Mouse (Mus musculus): ENCODE measurements around the gene Sec1. TPM values are rescaled to one million over a fixed set of nuclear protein-coding genes. Genes with fewer than 3 reads are reported as not detected.
"Not testable (repeated sequence)": the region's sequence is repeated elsewhere in the genome, so short reads cannot be mapped to it uniquely, and the experiment has no call there.

Gene Sec1
- polyA plus RNA-seq, 1 experiment: not detected

- no peaks in the 10 kb centered on the region for H3K36me3 ChIP-seq (ENCODE audit: control insufficient read depth)
- H3K9me3 ChIP-seq (ENCODE audit: control insufficient read depth, low read length): no peaks in the 10 kb centered on the region
- H3K4me1 ChIP-seq (ENCODE audit: control insufficient read depth): peaks cover 5% of the 10 kb centered on the region
- no peaks in the 10 kb centered on the region for H3K27me3 ChIP-seq (ENCODE audit: control insufficient read depth)
- TF ChIP-seq TAL1 (IDR thresholded peaks at IDR 0.05; ENCODE audit: low read length): no peak
- no peak for TF ChIP-seq GATA1 (IDR thresholded peaks at IDR 0.05; ENCODE audit: low read length)
- no peak overlapping the region for H3K4me3 ChIP-seq (replicated peaks)
Observed at GRCm38 (mm10) chr7:45654424-45655047, 39.7 kb downstream of the Sec1 start.

- H3K4me3 ChIP-seq (replicated peaks); H3K9me3 ChIP-seq (ENCODE audit: control insufficient read depth, low read length); H3K36me3 ChIP-seq (ENCODE audit: control insufficient read depth); H3K4me1 ChIP-seq (ENCODE audit: control insufficient read depth); H3K27me3 ChIP-seq (ENCODE audit: control insufficient read depth): not testable (repeated sequence)
Observed at GRCm38 (mm10) chr7:45650484-45650883, 43.7 kb downstream of the Sec1 start.

- peaks cover 2% of the 10 kb centered on the region for H3K4me1 ChIP-seq (ENCODE audit: control insufficient read depth)
- TF ChIP-seq TAL1 (IDR thresholded peaks at IDR 0.05; ENCODE audit: low read length) (no peak), GATA1 (IDR thresholded peaks at IDR 0.05; ENCODE audit: low read length) (no peak)
- H3K4me3 ChIP-seq (replicated peaks): no peak overlapping the region
- H3K9me3 ChIP-seq (ENCODE audit: control insufficient read depth, low read length): no peaks in the 10 kb centered on the region
- H3K27me3 ChIP-seq (ENCODE audit: control insufficient read depth): peaks cover 10% of the 10 kb centered on the region
- no peaks in the 10 kb centered on the region for H3K36me3 ChIP-seq (ENCODE audit: control insufficient read depth)
Observed at GRCm38 (mm10) chr7:45649351-45649750, 44.9 kb downstream of the Sec1 start.

GRCm38 (mm10) chr7:45646671-45647070, 47.5 kb downstream of the Sec1 start:
- Histone ChIP-seq H3K4me1 (ENCODE audit: control insufficient read depth) (peaks cover 16% of the 10 kb centered on the region), H3K27me3 (ENCODE audit: control insufficient read depth) (peaks cover 28% of the 10 kb centered on the region), H3K36me3 (ENCODE audit: control insufficient read depth) (no peaks in the 10 kb centered on the region), H3K9me3 (ENCODE audit: control insufficient read depth, low read length) (no peaks in the 10 kb centered on the region), H3K4me3 (replicated peaks) (no peak overlapping the region)
- TF ChIP-seq GATA1 (IDR thresholded peaks at IDR 0.05; ENCODE audit: low read length) (no peak), TAL1 (IDR thresholded peaks at IDR 0.05; ENCODE audit: low read length) (no peak)

- TF ChIP-seq TAL1 (IDR thresholded peaks at IDR 0.05; ENCODE audit: low read length) (no peak), GATA1 (IDR thresholded peaks at IDR 0.05; ENCODE audit: low read length) (no peak)
- peaks cover 30% of the 10 kb centered on the region for H3K27me3 ChIP-seq (ENCODE audit: control insufficient read depth)
- no peaks in the 10 kb centered on the region for H3K9me3 ChIP-seq (ENCODE audit: control insufficient read depth, low read length)
- H3K4me3 ChIP-seq (replicated peaks): no peak overlapping the region
- peaks cover 16% of the 10 kb centered on the region for H3K4me1 ChIP-seq (ENCODE audit: control insufficient read depth)
- H3K36me3 ChIP-seq (ENCODE audit: control insufficient read depth): no peaks in the 10 kb centered on the region
Observed at GRCm38 (mm10) chr7:45645591-45645971, 48.6 kb downstream of the Sec1 start.

GRCm38 (mm10) chr7:45644872-45645590, 49.2 kb downstream of the Sec1 start:
- H3K27me3 ChIP-seq (ENCODE audit: control insufficient read depth): peaks cover 30% of the 10 kb centered on the region
- H3K9me3 ChIP-seq (ENCODE audit: control insufficient read depth, low read length): no peaks in the 10 kb centered on the region
- TF ChIP-seq GATA1 (IDR thresholded peaks at IDR 0.05; ENCODE audit: low read length): no peak
- no peak for TF ChIP-seq TAL1 (IDR thresholded peaks at IDR 0.05; ENCODE audit: low read length)
- no peaks in the 10 kb centered on the region for H3K36me3 ChIP-seq (ENCODE audit: control insufficient read depth)
- H3K4me3 ChIP-seq (replicated peaks): no peak overlapping the region
- peaks cover 16% of the 10 kb centered on the region for H3K4me1 ChIP-seq (ENCODE audit: control insufficient read depth)

- peaks cover 30% of the 10 kb centered on the region for H3K27me3 ChIP-seq (ENCODE audit: control insufficient read depth)
- no peaks in the 10 kb centered on the region for H3K9me3 ChIP-seq (ENCODE audit: control insufficient read depth, low read length)
- H3K36me3 ChIP-seq (ENCODE audit: control insufficient read depth): no peaks in the 10 kb centered on the region
- H3K4me3 ChIP-seq (replicated peaks): no peak overlapping the region
- no peak for TF ChIP-seq TAL1 (IDR thresholded peaks at IDR 0.05; ENCODE audit: low read length)
- TF ChIP-seq GATA1 (IDR thresholded peaks at IDR 0.05; ENCODE audit: low read length): no peak
- H3K4me1 ChIP-seq (ENCODE audit: control insufficient read depth): peaks cover 16% of the 10 kb centered on the region
Observed at GRCm38 (mm10) chr7:45644183-45644582, 50.0 kb downstream of the Sec1 start.

GRCm38 (mm10) chr7:45643441-45644178, 50.6 kb downstream of the Sec1 start:
- H3K4me1 ChIP-seq (ENCODE audit: control insufficient read depth): peaks cover 16% of the 10 kb centered on the region
- H3K36me3 ChIP-seq (ENCODE audit: control insufficient read depth): no peaks in the 10 kb centered on the region
- peaks cover 30% of the 10 kb centered on the region for H3K27me3 ChIP-seq (ENCODE audit: control insufficient read depth)
- H3K9me3 ChIP-seq (ENCODE audit: control insufficient read depth, low read length): no peaks in the 10 kb centered on the region
- peak overlapping the region; percentile 28 for H3K4me3 ChIP-seq (replicated peaks)
- no peak for TF ChIP-seq TAL1 (IDR thresholded peaks at IDR 0.05; ENCODE audit: low read length)
- no peak for TF ChIP-seq GATA1 (IDR thresholded peaks at IDR 0.05; ENCODE audit: low read length)

GRCm38 (mm10) chr7:45642503-45643255, 51.5 kb downstream of the Sec1 start:
- Histone ChIP-seq H3K27me3 (ENCODE audit: control insufficient read depth) (peaks cover 30% of the 10 kb centered on the region), H3K4me3 (replicated peaks) (peak overlapping the region; percentile 28)

More at GRCm38 (mm10) chr7:45642503-45643255, 51.5 kb downstream of the Sec1 start:
- Histone ChIP-seq H3K9me3 (ENCODE audit: control insufficient read depth, low read length) (no peaks in the 10 kb centered on the region), H3K4me1 (ENCODE audit: control insufficient read depth) (peaks cover 16% of the 10 kb centered on the region), H3K36me3 (ENCODE audit: control insufficient read depth) (no peaks in the 10 kb centered on the region)
- TF ChIP-seq TAL1 (IDR thresholded peaks at IDR 0.05; ENCODE audit: low read length) (no peak), GATA1 (IDR thresholded peaks at IDR 0.05; ENCODE audit: low read length) (no peak)
